Mouse (Mus musculus) midbrain, embryonic 16.5 days (tissue): ENCODE measurements around the gene D630039A03Rik. TPM values are rescaled to one million over a fixed set of nuclear protein-coding genes. Genes with fewer than 3 reads are reported as not detected.
A peak's percentile ranks its signal among the peaks of the same experiment; 100 is the strongest.

ENCODE experiments used
- ATAC-seq: fragments of 200-750 bp; cut with Nextera tagmentation; 2 replicates; pipeline ENCODE4 v1.8.0; 2017; ENCODE audit warnings: moderate TSS enrichment
- H3K27ac ChIP-seq: fragments of 300-500 bp; sonication (generic); 2 replicates; pipeline ENCODE4 v1.5.1; 2014; ENCODE audit warnings: mild to moderate bottlenecking, low read length, mixed read lengths
- H3K27me3 ChIP-seq: fragments of 300-500 bp; sonication (generic); 2 replicates; pipeline ENCODE4 v1.6.1; 2014; ENCODE audit warnings: low read depth, low read length, mixed read lengths; ENCODE audit not compliant: control insufficient read depth, insufficient read depth
- H3K36me3 ChIP-seq: fragments of 300-500 bp; sonication (generic); 2 replicates; pipeline ENCODE4 v1.6.1; 2014; ENCODE audit warnings: mild to moderate bottlenecking, low read length, moderate library complexity, mixed read lengths; ENCODE audit not compliant: control insufficient read depth, insufficient read depth
- H3K4me1 ChIP-seq: fragments of 300-500 bp; sonication (generic); 2 replicates; pipeline ENCODE4 v1.6.1; 2014; ENCODE audit warnings: mild to moderate bottlenecking, low read length, mixed read lengths; ENCODE audit not compliant: control insufficient read depth, insufficient read depth
- H3K4me2 ChIP-seq: fragments of 300-500 bp; sonication (generic); 2 replicates; pipeline ENCODE4 v1.6.1; 2014; ENCODE audit warnings: mild to moderate bottlenecking, low read length, mixed read lengths
- H3K4me3 ChIP-seq: fragments of 300-500 bp; sonication (generic); 2 replicates; pipeline ENCODE4 v1.5.1; 2014; ENCODE audit warnings: low read depth, mild to moderate bottlenecking, low read length, moderate library complexity, mixed read lengths
- H3K9ac ChIP-seq: fragments of 300-500 bp; sonication (generic); 2 replicates; pipeline ENCODE4 v1.6.1; 2014; ENCODE audit warnings: low read depth, low read length, mixed read lengths
- H3K9me3 ChIP-seq: fragments of 300-500 bp; sonication (generic); replicated peaks from 2 replicates; pipeline ENCODE4 v1.6.1; 2014; ENCODE audit warnings: mild to moderate bottlenecking, low read length, mixed read lengths; ENCODE audit not compliant: control insufficient read depth, poor library complexity, severe bottlenecking
- WGBS: fragments of 180-500 bp; shearing (Covaris S2); extraction: QIAGEN DNeasy Blood & Tissue Kit; methylation state at CpG from one replicate; pipeline ENCODE4 v1.1.7; 2014; 5-methylcytosine and 5-hydroxymethylcytosine counted together
- polyA plus RNA-seq: library from polyadenylated mRNA; unstranded; fragments of >200 nt; fragmentation: Nextera tagmentation; extraction: Ambion mirVana; gene quantifications from 2 replicates; pipeline ENCODE4 v1.2.1, GENCODE M21; 2015

Gene D630039A03Rik
- polyA plus RNA-seq = 0.11 TPM in 1 of 2 replicates, not detected in the other

DNA sequence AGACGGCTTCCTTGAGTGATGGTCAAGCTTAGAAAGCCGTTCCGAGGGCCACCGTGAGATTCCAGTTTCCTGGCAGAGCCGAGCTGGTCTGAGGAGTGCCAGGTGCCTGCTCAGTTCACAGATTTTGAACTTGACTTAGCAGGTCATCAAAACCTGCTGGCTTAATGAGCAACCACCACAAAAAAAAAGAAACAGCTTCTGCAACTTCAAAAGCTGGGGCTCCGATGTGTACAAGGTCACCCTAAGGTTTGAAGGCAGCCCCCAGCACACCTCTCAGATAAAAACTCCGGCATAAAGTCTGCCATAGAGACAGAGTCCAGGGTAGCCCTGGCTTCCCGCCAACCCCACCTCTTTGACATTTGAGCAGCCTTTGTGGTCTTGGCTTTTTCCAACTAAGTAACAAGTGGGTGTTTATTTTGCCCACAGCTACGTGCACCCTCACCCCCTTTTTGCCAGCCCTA lies at the start of gene D630039A03Rik:
TSS of gene D630039A03Rik (minus strand) at position 97 of the 461 bp plus-strand sequence.
- H3K36me3 ChIP-seq = no peaks in the 10 kb centered on the region

DNA sequence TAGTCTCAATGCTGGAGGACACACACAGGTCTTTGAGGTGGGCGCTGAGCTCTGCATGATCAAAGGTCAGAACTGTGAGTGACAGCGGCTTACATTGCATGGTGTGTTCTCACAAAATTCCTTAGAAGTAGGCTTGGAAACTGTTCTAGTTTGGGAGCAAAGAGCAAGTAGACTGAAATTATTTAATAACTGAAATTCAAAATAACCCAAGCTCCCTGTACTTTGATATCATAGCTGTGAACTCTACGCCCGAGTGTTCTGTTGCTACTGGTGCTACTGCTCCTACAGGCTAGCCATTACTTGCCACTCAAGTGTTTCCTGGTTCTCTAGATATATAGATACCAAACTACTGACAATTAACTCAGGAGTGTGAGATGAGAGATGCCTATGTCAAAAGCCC lies 49.4 kb upstream of the D630039A03Rik start:
- Histone ChIP-seq H3K36me3 (no peaks in the 10 kb centered on the region), H3K9me3 (no peaks in the 10 kb centered on the region), H3K4me1 (no peaks in the 10 kb centered on the region), H3K9ac (no peak overlapping the region), H3K4me3 (no peak overlapping the region), H3K27me3 (no peaks in the 10 kb centered on the region), H3K27ac (no peak overlapping the region), H3K4me2 (no peak overlapping the region)
- WGBS = 97% methylated on average over 4 of the region's 4 CpGs
- no peak for ATAC-seq

More for the DNA sequence above, at the start of gene D630039A03Rik:
- H3K27ac ChIP-seq = no peak within 1 kb of the TSS
- ATAC-seq = no peak
- no peak within 1 kb of the TSS for H3K9ac ChIP-seq
- H3K4me3 ChIP-seq = no peak within 1 kb of the TSS
- WGBS = 28% methylated on average over 9 of the region's 9 CpGs
- no peaks in the 10 kb centered on the region for H3K27me3 ChIP-seq
- no peaks in the 10 kb centered on the region for H3K4me1 ChIP-seq
- no peaks in the 10 kb centered on the region for H3K9me3 ChIP-seq
- H3K4me2 ChIP-seq = no peak within 1 kb of the TSS

DNA sequence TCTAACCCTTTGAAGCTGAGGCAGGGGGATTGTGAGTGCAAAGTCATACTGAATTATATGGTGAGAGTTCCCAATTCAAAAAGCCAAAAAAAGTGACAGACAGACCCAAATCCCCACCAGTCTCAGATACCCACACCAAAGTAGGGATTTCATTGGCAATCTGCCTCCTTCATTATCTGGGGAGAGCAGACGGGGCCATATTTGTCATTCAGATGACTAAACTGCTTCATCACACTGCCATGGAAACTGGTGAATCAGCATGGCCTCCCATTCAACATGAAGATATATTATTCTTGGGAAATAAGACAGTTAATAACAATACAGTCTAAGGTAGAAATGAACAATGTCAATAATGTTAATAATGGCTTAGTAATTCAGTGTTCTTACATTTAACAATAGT lies 48.0 kb upstream of the D630039A03Rik start:
- no peak overlapping the region for H3K4me2 ChIP-seq
- no peaks in the 10 kb centered on the region for H3K27me3 ChIP-seq
- ATAC-seq = no peak
- H3K9ac ChIP-seq = no peak overlapping the region
- no peaks in the 10 kb centered on the region for H3K4me1 ChIP-seq
- 27% methylated on average over 1 of the region's 1 CpGs for WGBS
- no peaks in the 10 kb centered on the region for H3K9me3 ChIP-seq
- H3K27ac ChIP-seq = no peak overlapping the region
- H3K4me3 ChIP-seq = no peak overlapping the region
- H3K36me3 ChIP-seq = no peaks in the 10 kb centered on the region

DNA sequence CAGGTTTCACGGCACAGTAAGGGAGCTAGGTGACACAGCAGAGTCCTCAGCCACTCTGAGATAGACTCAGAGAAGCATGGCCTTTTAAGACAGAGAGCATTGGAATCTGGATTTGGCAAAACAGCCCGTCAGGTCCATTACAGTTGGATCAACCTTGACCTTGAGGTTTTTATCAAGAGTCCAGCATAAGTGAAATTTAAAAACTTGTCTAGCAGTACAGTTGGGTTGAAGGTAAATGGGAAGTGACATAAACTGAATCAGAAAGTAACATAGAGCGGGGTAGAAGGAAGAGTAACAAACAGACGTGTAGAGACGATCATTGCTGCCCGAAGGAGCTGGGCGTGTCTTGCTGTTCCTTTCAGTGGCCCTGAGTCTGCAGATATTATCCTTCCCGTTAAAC lies 43.0 kb upstream of the D630039A03Rik start:
- no peak for ATAC-seq
- Histone ChIP-seq H3K9me3 (no peaks in the 10 kb centered on the region), H3K9ac (no peak overlapping the region), H3K27ac (no peak overlapping the region), H3K4me2 (no peak overlapping the region), H3K36me3 (no peaks in the 10 kb centered on the region), H3K4me3 (no peak overlapping the region), H3K27me3 (no peaks in the 10 kb centered on the region), H3K4me1 (peaks cover 18% of the 10 kb centered on the region)
- WGBS = 91% methylated on average over 8 of the region's 8 CpGs

DNA sequence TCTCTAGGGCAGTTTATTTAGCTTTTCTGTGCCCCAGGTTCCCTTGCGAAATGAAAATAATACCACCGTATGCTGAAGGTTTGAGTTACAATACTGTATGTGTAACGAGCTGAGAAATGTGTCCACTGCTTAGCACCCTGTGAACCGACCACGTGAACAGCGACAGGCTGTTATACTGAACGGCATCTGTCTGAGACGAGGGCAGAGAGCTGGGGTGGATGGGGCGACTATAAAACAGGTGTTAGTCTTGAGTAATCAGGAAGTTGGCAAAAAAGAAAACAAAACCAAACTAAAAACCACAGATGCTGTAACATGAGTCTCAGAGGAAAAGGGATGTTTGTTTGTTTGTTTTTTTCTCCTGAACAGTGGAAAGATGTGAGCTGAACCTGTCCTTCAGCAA lies 42.0 kb upstream of the D630039A03Rik start:
- Histone ChIP-seq H3K27me3 (no peaks in the 10 kb centered on the region), H3K9ac (no peak overlapping the region), H3K36me3 (no peaks in the 10 kb centered on the region), H3K27ac (no peak overlapping the region), H3K4me2 (no peak overlapping the region), H3K4me3 (no peak overlapping the region), H3K4me1 (peaks cover 25% of the 10 kb centered on the region), H3K9me3 (no peaks in the 10 kb centered on the region)
- ATAC-seq = no peak
- 84% methylated on average over 9 of the region's 9 CpGs for WGBS

DNA sequence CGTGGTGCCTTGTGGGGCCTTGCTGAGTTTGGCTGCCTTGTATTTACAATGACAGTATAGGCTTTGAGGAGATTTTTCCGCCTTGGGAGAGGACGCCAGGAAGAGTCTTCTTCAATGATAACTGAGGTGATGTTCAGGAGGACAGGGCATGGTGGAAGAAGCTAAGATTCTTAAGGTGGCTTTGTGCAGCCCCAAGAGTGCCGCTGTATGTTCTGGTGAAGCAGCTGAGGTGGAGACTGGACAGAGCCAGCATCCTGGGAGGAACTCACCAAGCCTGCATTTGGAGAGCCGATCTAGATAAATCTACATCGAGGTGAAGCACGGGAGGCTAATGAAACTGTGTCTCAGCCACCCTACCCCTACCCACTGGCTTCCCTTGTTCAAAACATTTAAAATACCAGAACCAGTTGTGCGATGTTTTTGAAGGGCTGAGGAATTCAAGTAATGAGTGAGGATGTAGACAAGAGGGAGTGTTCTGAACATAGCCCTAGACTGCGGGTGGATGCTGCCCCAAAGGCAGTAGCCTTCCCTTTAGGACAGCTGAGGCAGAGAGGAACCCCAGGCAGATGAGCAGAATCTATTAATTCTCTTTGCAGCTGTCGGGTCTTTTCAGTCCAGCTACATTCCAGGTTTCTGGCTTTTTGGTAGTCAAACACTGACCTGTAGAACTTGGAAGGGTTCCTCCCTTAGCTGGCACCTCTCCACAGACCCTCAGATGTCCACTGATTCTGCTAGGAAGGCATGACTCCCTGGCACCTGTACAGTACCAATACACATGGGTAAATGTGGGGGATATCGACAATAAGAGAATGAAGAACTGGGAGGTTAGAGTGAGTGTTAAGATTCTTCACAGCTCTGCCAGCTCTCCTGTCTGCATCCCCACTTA lies 41.3 kb upstream of the D630039A03Rik start:
- peak overlapping the region; percentile 94 for H3K9ac ChIP-seq
- 55% methylated on average over 11 of the region's 11 CpGs for WGBS

DNA sequence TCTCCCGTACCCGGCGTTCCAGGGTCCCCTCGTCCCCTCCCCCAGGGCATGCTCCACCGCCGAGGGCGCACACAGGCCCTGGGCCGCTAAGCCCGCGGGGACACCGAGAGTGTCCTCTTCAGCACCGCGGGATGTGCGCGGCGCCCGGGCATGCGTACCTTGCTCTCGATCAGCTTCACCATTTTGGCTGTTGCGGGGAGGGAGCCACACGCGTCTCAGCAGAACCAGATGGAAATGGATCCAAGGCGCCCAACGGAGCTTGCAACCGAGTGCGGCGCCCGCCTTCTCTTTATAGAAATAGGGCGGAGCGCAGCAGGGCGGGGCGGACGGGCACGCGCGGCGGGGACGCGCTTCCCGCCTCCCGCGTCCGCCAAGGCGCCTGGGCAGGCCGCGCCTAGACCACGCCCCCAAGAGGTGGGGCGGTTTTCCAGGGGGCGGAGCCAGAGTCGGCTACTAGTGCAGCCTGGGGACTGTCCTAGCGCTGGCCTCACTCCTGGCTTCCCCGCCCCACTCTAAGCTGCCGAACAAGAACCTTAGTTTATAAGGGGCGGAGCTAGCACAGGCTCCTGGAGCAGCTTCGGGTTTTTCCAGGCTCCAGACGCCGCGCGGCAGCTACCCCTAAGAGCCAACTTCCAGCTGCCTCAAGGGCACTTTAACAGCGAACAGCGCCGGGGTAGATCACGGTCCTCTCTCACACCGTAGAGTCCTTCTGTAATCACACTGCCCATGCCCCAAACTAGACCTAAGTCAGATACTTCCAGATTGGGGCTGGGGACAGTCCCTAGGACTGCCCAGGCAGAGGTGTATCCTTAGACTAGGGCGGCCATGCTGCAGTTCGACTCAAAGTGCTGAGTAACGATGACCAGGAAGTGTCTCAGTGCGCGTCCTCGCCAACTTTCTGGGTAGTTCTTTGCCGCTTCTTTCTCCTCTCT lies 40.2 kb upstream of the D630039A03Rik start, which contains the start of gene Txn1:
TSS of gene Txn1 (minus strand) at position 383 of the 932 bp plus-strand sequence.
- peak within 1 kb of the TSS; percentile 86 for H3K4me3 ChIP-seq
- peak within 1 kb of the TSS; percentile 69 for H3K4me2 ChIP-seq
- peaks cover 3% of the 10 kb centered on the region for H3K36me3 ChIP-seq
- peaks cover 25% of the 10 kb centered on the region for H3K4me1 ChIP-seq
- WGBS = under 1% methylated on average over 71 of the region's 71 CpGs
- peak within 1 kb of the TSS; percentile 94 for H3K9ac ChIP-seq
- peak; percentile 97 for ATAC-seq
- no peaks in the 10 kb centered on the region for H3K27me3 ChIP-seq
- H3K9me3 ChIP-seq = no peaks in the 10 kb centered on the region
- H3K27ac ChIP-seq = peak within 1 kb of the TSS; percentile 89

More for the DNA sequence above, 41.3 kb upstream of the D630039A03Rik start:
- peaks cover 25% of the 10 kb centered on the region for H3K4me1 ChIP-seq
- H3K36me3 ChIP-seq = no peaks in the 10 kb centered on the region
- peak overlapping the region; percentile 69 for H3K4me2 ChIP-seq
- peak overlapping the region; percentile 89; the same call in 1 of the 2 replicates for H3K27ac ChIP-seq
- no peak for ATAC-seq
- no peaks in the 10 kb centered on the region for H3K9me3 ChIP-seq
- H3K27me3 ChIP-seq = no peaks in the 10 kb centered on the region
- H3K4me3 ChIP-seq = peak overlapping the region; percentile 86

DNA sequence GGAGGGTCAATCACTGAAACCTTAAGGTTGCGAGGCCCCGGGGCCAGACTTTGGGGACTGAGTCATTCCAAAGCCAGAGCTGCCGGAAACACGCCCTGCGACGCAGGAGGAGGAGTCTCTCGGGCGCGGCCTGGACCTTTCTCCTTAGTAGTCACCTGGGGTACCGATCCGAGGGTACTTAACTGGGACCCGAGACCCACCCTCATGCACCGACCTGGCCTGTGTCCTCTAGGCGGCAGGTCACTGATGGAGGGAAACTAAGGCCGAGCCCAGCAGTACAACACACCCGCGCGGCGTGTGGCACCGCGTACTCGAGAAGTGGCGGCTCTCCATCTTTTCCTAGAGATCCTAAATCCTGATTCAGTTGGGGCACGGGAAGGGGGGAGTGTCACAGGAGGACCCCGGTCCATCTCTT lies 39.5 kb upstream of the D630039A03Rik start:
- H3K27me3 ChIP-seq = no peaks in the 10 kb centered on the region

More for the DNA sequence above, 39.5 kb upstream of the D630039A03Rik start:
- Histone ChIP-seq H3K4me3 (peak overlapping the region; percentile 86), H3K4me1 (peaks cover 25% of the 10 kb centered on the region), H3K9me3 (no peaks in the 10 kb centered on the region), H3K36me3 (peaks cover 10% of the 10 kb centered on the region), H3K9ac (peak overlapping the region; percentile 94), H3K4me2 (peak overlapping the region; percentile 69), H3K27ac (peak overlapping the region; percentile 89)
- under 1% methylated on average over 25 of the region's 25 CpGs for WGBS
- ATAC-seq = peak; percentile 62
